Mouse (Mus musculus) gonadal fat pad, adult 2 months (tissue): ENCODE results near the gene Frmpd4. TPM values are rescaled to one million over a fixed set of nuclear protein-coding genes. Genes with fewer than 3 reads are reported as not detected.
A peak's percentile ranks its signal among the peaks of the same experiment; 100 is the strongest.

ENCODE experiments used
- DNase-seq: peaks from one replicate; pipeline ENCODE4 v3.0.0-alpha.2; 2012; ENCODE audit warnings: low read depth
- polyA plus RNA-seq: library from polyadenylated mRNA; depleted of rRNA; stranded (reverse); fragments of >200 nt; gene quantifications from 2 replicates; pipeline ENCODE4 v1.2.3, GENCODE M21; 2012; rRNA removed

The Frmpd4 gene
- polyA plus RNA-seq: 2.1 and 2.5 TPM in 2 replicates

- DNase-seq: no peak
Observed at GRCm38 (mm10) chrX:168577131-168577530, at the start of gene Frmpd4. TSS of gene Frmpd4 (minus strand) at chrX:168577231.

DNA sequence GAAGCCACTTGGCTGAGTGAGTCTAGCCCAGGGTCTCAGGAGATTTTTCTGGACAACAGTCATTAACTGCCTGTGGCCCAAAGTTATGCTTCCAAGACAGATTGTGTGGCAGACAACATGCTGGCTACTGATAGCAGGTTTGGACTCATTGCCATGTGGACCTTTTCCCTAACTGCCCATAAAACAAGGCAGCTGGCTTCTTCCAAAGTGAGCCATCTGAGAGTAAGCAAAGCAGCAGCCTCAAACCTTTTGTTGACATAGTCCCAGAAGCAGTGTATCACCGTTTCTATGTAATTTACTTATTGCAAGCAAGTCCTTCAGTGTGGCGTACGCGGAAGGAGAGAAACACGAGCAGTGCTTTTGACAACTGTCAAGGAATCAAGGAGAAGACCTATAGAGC, 18.2 kb upstream of the Frmpd4 start:
- no peak for DNase-seq

DNA sequence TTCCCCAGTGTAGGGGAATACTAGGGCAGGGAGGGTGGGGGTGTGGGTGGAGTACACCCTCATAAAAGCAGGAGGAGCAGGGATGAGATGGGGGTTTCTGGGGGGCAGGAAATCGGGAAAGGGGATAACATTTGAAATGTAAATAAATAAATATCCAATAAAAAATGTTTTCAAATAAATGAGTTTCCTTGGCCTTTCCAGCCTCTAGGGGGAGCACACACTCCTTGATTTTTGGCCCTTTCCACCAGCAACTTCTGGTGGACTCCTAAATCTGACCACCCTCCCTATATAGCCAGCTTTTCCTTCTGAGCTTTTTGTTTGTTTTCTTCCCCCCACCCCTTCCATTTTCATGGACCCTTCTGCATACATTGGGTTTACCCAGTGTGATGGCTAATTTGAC, 7.3 kb upstream of the Frmpd4 start:
- DNase-seq: no peak

- no peak for DNase-seq
Observed at GRCm38 (mm10) chrX:168571808-168572207, 5.2 kb downstream of the Frmpd4 start.

DNA sequence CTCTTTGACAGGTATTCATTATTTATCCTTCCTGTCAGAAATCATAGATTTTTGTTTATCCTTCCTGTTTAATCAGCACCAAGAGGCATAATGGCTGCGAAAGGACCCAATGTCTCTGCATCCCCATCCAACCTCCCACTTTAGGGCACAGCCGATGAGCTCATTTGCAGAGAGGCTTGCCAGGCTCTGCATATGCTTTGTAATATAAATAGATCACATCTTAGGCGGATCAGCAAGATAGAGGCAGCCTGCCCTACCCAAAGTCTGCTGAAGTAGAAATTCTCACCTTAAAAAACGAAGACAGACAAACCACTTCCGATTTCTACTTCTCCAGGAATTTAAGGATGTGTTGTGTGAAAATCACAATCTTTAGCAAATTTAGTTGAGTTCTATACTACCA, 7.8 kb downstream of the Frmpd4 start:
- no peak for DNase-seq

GRCm38 (mm10) chrX:168505254-168505653, 71.8 kb downstream of the Frmpd4 start:
- DNase-seq: no peak

GRCm38 (mm10) chrX:168455233-168455632, 121.8 kb downstream of the Frmpd4 start:
- no peak for DNase-seq

GRCm38 (mm10) chrX:168431206-168431605, 145.8 kb downstream of the Frmpd4 start:
- DNase-seq: no peak

GRCm38 (mm10) chrX:168429814-168430213, 147.2 kb downstream of the Frmpd4 start:
- no peak for DNase-seq

- no peak for DNase-seq
Observed at GRCm38 (mm10) chrX:168415403-168415802, 161.6 kb downstream of the Frmpd4 start.

DNA sequence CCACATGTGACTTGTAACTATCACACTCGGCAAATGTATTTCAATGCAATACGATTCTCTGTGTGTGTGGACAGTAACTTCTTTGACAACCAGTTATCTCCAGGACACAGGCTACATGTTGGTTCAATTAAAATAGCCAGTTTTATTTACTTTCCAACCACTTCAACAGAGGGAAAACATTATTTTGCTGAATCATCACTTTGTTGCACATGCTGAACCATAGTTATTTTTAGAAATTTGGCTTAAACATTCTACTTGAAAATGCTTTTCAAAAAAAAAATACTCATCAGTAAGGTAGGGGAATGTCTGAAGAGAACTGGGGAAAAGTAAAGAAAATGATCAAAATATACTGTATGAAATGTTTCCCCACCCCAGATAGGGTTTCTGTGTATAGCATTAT, 173.5 kb downstream of the Frmpd4 start:
- no peak for DNase-seq

GRCm38 (mm10) chrX:168350431-168350830, 226.6 kb downstream of the Frmpd4 start:
- DNase-seq: no peak

DNA sequence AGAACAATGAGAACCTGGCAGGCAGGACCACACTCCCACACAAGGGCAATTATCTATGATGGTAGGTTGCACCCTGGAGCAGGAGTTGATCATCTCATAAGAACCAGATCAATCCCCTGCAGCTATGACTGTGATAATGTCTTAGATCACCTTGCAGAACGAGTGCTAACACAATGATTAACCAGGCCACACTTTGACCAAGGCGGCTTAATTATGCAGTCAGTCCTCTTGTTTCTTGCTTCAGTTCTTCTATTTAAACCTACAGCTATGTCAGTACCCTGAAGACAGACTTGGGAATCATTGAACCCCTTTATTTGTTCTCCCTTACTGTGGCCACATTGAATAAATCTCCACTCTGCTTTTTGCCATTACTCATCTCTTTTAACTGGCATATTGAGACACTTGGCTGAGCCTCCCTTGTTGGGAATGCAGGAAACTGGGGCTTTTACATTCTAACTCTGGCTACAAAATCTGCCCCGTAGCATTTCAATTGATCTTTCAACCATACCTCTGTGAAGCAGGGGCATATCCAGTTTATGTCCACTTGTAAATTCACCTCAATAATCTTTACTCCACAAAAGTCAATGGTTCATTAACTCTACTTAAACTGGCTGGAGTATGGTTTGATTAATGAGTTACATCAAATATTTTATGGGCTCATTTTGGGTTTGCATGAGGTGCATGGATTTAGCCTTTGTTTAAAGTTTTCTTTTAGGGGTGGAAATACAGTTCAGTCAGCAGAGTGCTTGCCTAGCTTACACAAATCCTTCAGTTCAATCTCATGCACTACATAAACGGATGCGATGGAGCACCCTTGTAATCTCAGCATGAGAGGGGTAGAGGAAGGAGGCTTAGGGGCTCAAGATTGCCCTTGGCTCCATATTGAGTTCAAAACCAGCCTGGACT, 227.5 kb downstream of the Frmpd4 start:
- DNase-seq: peak; percentile 16

GRCm38 (mm10) chrX:168338212-168338611, 238.8 kb downstream of the Frmpd4 start:
- DNase-seq: no peak

DNA sequence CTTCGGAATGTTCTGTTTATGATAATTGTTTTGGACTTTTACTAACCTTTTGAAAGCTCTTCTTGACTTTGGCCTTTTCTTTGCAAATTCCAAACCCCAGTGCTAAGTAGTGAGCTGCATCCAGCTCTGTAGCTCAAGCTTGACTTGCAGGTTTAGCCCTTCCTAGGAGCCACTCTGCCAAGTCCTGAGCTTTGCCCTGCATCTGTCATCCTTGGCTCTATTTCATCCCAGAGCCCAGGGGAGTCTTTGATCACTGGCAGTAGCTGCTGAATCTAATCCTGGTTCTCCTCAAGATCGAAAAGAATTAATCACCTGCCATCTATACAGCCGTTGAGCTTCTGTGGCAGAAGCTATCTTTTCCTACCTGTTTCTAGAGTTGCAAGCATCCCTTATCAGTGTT, 251.9 kb downstream of the Frmpd4 start:
- DNase-seq: no peak

DNA sequence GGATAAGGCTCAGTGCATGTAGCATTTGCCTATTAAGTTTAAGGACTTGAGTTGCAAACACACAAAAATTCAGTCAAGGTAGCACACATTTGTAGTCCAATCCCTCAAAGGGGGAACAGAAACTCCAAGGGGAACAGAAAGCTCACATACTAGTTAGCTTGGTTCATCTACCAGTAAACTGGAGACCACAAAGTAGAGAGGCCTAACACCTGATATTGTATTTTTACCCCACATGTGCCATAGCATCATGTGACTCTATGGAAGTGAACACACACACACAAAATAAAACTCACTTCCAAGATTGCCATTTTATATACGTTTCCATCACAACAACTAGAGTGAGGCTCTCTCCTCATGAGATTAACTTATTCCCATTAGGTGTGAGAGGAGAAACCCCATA, 264.9 kb downstream of the Frmpd4 start:
- DNase-seq: no peak

DNA sequence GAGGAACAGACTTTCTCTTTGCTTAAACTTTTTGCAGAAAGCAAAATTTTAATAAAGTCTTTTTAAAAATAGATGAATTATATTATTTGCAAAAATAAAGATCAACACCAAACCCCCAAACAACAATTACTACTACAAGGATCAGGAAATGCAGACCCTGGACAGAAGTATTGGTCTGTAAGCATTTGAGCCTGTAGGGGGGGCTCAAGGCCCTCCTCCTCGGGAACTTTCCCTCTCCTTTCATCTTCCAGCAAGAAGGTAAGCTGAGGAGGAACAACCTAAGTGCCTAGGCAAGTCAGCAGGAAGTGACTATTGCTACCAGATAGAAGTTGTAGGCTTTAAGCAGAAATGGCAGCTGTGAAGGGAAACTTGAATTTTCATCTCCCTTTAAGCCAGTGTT, 266.9 kb downstream of the Frmpd4 start:
- DNase-seq: no peak

GRCm38 (mm10) chrX:168292506-168292905, 284.5 kb downstream of the Frmpd4 start:
- no peak for DNase-seq

DNA sequence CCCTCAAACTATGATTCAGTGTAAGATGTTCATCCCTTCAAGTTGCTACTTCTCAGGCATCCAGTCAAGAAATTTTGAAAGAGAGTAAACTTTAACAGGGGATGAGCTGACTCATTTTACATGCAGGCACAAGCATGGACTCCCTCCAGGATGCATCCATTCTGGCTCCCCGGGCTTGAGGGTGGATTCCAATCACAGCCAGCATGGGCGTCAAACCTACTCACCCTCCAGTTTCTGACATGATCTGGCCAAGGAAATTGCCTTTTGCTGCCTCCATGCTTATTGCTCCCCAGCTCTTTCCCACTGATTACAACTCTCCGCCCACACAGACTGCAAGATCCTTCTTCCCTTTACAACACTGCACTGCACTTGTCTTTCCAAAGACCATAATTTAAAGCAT, 370.0 kb downstream of the Frmpd4 start:
- DNase-seq: no peak

GRCm38 (mm10) chrX:168191944-168192343, 385.1 kb downstream of the Frmpd4 start:
- no peak for DNase-seq

DNA sequence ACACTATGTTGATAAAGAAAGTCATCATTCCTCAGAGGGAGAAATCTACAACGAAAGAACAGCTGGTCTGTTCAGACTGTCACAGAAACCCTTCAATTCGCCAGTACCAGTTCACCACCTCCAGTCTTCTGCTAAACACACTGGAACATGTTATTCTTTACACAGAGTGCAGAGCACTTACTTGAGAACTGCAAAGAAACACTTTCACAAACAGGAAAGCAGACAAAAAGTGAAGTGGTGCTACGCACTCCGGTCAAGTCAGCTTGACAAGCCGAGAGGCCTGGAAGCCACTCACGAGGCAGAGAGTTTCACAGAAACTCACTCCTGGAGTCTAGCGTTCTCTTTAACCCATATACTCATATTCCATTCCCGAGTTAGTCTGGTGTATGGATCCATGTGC, 387.5 kb downstream of the Frmpd4 start:
- no peak for DNase-seq

DNA sequence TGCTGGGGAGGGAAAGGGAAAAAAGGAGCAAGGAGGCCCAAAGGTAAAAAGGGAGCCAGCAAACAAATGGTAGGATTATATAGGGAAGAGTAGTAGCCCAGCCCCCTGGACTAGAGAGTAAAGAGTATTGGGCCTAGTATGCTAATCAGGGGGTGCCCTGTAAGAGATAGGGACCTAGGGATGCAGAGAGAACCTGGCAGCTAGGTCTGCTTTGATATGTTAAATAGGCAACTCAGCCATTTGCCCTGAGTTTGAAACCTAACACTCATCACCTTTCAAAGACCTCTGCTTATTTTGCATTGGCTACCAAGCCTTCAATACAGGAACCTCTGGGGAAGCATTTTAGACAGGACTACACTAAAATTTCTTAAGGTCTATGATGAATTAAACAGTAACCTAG, 414.0 kb downstream of the Frmpd4 start:
- DNase-seq: no peak

- DNase-seq: no peak
Observed at GRCm38 (mm10) chrX:168158866-168159265, 418.2 kb downstream of the Frmpd4 start.

- DNase-seq: no peak
Observed at GRCm38 (mm10) chrX:168141051-168141450, 436.0 kb downstream of the Frmpd4 start.
